Mouse (Mus musculus) forebrain, postnatal 0 days (tissue): Measurements from ENCODE around the gene Matn3. TPM values are rescaled to one million over a fixed set of nuclear protein-coding genes. Genes with fewer than 3 reads are reported as not detected.
A peak's percentile ranks its signal among the peaks of the same experiment; 100 is the strongest.

Experiments
- ATAC-seq: fragments of 200-750 bp; cut with Nextera tagmentation; 2 replicates; pipeline ENCODE4 v1.8.0; 2017; ENCODE audit warnings: mild to moderate bottlenecking, moderate library complexity
- DNase-seq: peaks from one replicate; pipeline ENCODE4 v3.0.0-alpha.2; 2015
- H3K27ac ChIP-seq: fragments of 300-500 bp; sonication (generic); 2 replicates; pipeline ENCODE4 v1.5.1; 2014; ENCODE audit warnings: low read depth, mild to moderate bottlenecking, antibody characterized with exemption, low read length, moderate library complexity, mixed read lengths
- H3K27me3 ChIP-seq: fragments of 300-500 bp; sonication (generic); 2 replicates; pipeline ENCODE4 v1.6.1; 2014; ENCODE audit warnings: mild to moderate bottlenecking, low read length, mixed read lengths; ENCODE audit not compliant: insufficient read depth
- H3K36me3 ChIP-seq: fragments of 300-500 bp; sonication (generic); 2 replicates; pipeline ENCODE4 v1.6.1; 2014; ENCODE audit warnings: mild to moderate bottlenecking, moderate library complexity; ENCODE audit not compliant: insufficient read depth
- H3K4me1 ChIP-seq: fragments of 300-500 bp; sonication (generic); 2 replicates; pipeline ENCODE4 v1.6.1; 2014; ENCODE audit warnings: antibody characterized with exemption; ENCODE audit not compliant: insufficient read depth
- H3K4me2 ChIP-seq: fragments of 300-500 bp; sonication (generic); 2 replicates; pipeline ENCODE4 v1.6.1; 2014; ENCODE audit warnings: low read depth, mild to moderate bottlenecking, moderate library complexity
- H3K4me3 ChIP-seq: fragments of 300-500 bp; sonication (generic); 2 replicates; pipeline ENCODE4 v1.5.1; 2014; ENCODE audit warnings: low read depth, low read length, mixed read lengths
- H3K9ac ChIP-seq: fragments of 300-500 bp; sonication (generic); 2 replicates; pipeline ENCODE4 v1.6.1; 2014; ENCODE audit warnings: mild to moderate bottlenecking
- H3K9me3 ChIP-seq: fragments of 300-500 bp; sonication (generic); 2 replicates; pipeline ENCODE4 v1.6.1; 2016; ENCODE audit warnings: low read length
- CTCF ChIP-seq: sonication (generic); IDR thresholded peaks from 2 replicates; pipeline ENCODE4 v1.5.1; 2016; ENCODE audit warnings: antibody characterized with exemption, control low read depth, low read depth
- WGBS: fragments of 180-500 bp; shearing (Covaris S2); extraction: QIAGEN DNeasy Blood & Tissue Kit; methylation state at CpG from one replicate; pipeline ENCODE4 v1.1.7; 2014; 5-methylcytosine and 5-hydroxymethylcytosine counted together
- polyA plus RNA-seq: library from polyadenylated mRNA; unstranded; fragments of >200 nt; fragmentation: Nextera tagmentation; extraction: Ambion mirVana; gene quantifications from 2 replicates; pipeline ENCODE4 v1.2.1, GENCODE M21; 2015
- total RNA-seq: library from RNA; depleted of rRNA; stranded (reverse); fragments of >200 nt; gene quantifications from 2 replicates; pipeline ENCODE4 v1.2.3, GENCODE M21; 2014

Gene Matn3
- total and polyA plus RNA-seq, 2 experiments from 2014 or later, result 0.15 to 0.57 TPM

DNA sequence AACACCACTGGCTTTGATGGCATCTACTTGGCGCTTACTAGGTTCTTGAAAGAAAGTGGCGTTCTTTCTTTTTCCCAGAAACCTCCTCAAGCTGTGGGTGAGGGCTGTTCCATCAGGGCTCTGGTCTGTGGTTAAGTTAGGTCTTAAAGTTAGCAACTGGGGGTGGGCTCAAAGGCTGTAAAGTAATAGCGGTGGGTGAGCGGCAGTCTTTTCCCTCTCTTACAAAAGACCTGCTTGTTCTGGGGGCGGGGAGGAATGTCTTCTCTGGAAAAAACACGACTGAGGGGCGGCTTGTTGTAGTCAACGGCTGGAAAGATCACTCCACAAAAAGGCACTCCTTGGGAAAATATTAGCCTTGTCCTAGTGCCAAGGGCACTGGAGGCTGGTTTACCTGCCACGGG is 6.4 kb downstream of the Matn3 start:
- Histone ChIP-seq H3K36me3 (no peaks in the 10 kb centered on the region), H3K4me2 (no peak overlapping the region), H3K9ac (no peak overlapping the region), H3K4me1 (no peaks in the 10 kb centered on the region), H3K27ac (no peak overlapping the region), H3K27me3 (no peaks in the 10 kb centered on the region), H3K9me3 (no peaks in the 10 kb centered on the region), H3K4me3 (no peak overlapping the region)
- no peak for TF ChIP-seq CTCF
- DNase-seq, result no peak
- 48% methylated on average over 9 of the region's 9 CpGs for whole genome bisulfite sequencing
- ATAC-seq, result no peak

DNA sequence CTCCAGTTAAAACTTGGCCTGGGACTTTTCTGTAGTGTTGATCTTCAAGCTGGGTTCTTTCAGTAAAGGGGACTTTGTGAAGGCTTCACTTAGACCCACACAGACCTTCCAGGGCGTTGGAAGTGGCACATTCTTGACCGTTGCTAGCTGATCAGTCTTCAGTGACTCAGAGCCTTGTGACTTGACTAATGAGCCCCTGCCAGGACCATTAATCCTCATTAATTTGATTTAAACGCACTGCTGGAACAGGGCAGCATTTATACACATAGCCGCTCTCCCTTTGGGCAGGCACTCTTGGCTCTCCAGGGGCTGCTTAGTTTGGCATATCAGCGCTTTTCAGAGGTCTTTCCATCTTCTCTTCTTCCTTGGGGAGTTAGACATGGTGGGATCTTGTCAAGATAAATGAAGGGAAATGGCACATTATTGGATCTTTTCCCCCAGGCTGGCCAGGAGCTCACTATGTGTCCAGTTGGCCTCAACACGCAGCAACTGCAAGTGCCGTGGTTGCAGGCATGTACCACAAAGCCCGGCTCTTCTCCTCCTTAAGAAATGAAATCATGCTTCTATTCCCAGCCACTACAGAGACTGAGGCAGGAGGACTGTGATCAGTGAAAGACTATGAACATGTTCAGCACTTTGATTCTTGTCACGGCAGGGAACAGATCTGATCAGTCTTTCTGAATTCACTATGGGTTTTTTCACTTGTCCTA is 14.0 kb downstream of the Matn3 start:
- ATAC-seq (no peak), DNase-seq (no peak)
- H3K4me1 ChIP-seq, result no peaks in the 10 kb centered on the region
- no peaks in the 10 kb centered on the region for H3K9me3 ChIP-seq
- 34% methylated on average over 9 of the region's 9 CpGs for WGBS
- no peaks in the 10 kb centered on the region for H3K27me3 ChIP-seq
- no peaks in the 10 kb centered on the region for H3K36me3 ChIP-seq
- no peak overlapping the region for H3K9ac ChIP-seq
- H3K4me2 ChIP-seq, result no peak overlapping the region
- TF ChIP-seq CTCF, result no peak
- H3K4me3 ChIP-seq, result no peak overlapping the region
- no peak overlapping the region for H3K27ac ChIP-seq

DNA sequence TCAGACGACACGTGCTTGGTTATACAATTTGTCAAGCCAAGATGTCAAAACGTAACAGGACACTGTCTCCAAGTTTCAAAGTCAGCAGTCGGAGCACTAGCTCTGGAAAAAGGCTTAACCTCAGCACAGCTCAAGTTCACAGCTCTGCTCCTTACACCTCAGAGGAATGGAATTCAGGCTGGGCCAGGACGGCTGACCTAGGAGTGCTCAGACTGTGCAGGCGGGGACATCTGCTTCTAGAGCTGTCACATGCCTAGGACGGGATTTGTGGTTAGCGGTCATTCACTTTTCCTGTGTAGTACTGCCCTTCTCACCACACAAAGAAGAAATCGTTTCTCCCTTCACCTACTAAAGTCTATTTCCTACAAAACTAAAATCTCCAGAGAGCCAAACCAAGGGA is 22.1 kb downstream of the Matn3 start:
- Histone ChIP-seq H3K9me3 (no peaks in the 10 kb centered on the region), H3K4me2 (no peak overlapping the region), H3K27me3 (no peaks in the 10 kb centered on the region), H3K4me3 (no peak overlapping the region), H3K27ac (no peak overlapping the region), H3K36me3 (no peaks in the 10 kb centered on the region), H3K9ac (no peak overlapping the region), H3K4me1 (peaks cover 9% of the 10 kb centered on the region; the same call in 1 of the 2 replicates)
- DNase-seq, result no peak
- no peak for ATAC-seq
- 40% methylated on average over 9 of the region's 9 CpGs for WGBS
- TF ChIP-seq CTCF, result no peak

DNA sequence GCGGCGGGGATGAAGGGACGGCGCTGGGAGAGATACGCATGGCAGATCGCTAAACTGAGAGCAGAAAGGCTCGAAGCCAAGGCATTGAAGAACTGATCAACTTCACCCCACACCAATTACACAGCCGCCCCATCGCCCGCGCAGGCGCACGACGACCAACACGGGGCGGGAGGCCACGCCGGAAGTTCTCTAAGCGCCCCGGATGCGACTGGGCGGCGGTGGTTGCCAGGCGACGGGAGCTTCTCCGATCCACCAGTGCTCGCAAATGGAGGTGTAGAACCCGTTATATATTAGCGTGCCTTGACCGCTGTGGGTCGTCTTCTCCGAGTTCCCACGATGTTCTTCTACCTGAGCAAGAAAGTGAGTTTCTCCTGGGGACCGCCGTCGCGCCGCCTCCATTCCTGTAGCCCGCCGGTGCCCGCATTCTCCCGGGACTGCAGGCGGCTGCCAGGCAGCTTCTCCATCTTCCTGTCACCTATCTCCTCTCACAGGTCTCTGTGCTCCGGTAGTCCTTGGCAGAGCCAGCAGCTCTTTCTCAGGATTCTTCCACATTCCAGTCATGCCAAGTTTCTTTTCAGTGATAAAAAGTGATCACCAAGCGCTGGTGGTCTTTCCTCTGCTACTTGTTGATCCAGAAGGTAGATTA is 26.2 kb downstream of the Matn3 start, which contains the start of gene Wdr35:
Wdr35 (plus strand) TSS at position 73 of the 646 bp plus-strand sequence.
- no peaks in the 10 kb centered on the region for H3K9me3 ChIP-seq
- H3K27ac ChIP-seq, result peak within 1 kb of the TSS; percentile 83
- H3K36me3 ChIP-seq, result peaks cover 6% of the 10 kb centered on the region
- no peak for TF ChIP-seq CTCF
- H3K4me1 ChIP-seq, result peaks cover 11% of the 10 kb centered on the region; the same call in 1 of the 2 replicates
- peak within 1 kb of the TSS; percentile 62 for H3K9ac ChIP-seq
- WGBS, result under 1% methylated on average over 43 of the region's 45 CpGs
- no peaks in the 10 kb centered on the region for H3K27me3 ChIP-seq
- peak; percentile 99 for ATAC-seq
- peak; percentile 94 for DNase-seq
- H3K4me2 ChIP-seq, result peak within 1 kb of the TSS; percentile 69
- peak within 1 kb of the TSS; percentile 78 for H3K4me3 ChIP-seq

DNA sequence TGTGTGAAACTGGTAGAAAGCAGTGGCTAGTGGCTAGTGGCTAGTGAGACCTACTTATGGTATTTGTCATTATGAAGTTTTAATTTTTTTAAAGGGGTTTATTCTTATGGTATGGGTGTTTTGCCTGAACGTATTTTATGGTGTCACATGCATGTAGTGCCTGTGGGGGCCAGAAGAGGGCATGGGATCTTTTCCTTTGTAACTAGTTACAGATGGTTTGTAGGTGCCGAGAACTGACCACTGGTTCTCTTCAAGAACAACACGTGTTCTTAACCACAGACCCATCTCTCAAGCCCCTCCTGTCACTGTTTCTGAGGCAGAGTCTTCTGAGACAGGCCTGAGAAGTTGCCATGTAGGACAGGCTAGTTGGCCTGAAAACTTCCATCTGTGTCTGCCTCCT is 27.3 kb downstream of the Matn3 start:
- Histone ChIP-seq H3K9ac (no peak overlapping the region), H3K27ac (no peak overlapping the region), H3K4me1 (peaks cover 11% of the 10 kb centered on the region; the same call in 1 of the 2 replicates), H3K9me3 (no peaks in the 10 kb centered on the region), H3K4me2 (peak overlapping the region; percentile 69; the same call in 1 of the 2 replicates), H3K27me3 (no peaks in the 10 kb centered on the region), H3K36me3 (peaks cover 15% of the 10 kb centered on the region), H3K4me3 (0 out of 2 replicates have a peak overlapping the region, but pooled peaks have one; percentile 78)
- 0 out of 2 replicates have a peak, but pooled peaks have one; percentile 11 for TF ChIP-seq CTCF
- DNase-seq (no peak), ATAC-seq (no peak)
- 91% methylated on average over 3 of the region's 3 CpGs for WGBS

DNA sequence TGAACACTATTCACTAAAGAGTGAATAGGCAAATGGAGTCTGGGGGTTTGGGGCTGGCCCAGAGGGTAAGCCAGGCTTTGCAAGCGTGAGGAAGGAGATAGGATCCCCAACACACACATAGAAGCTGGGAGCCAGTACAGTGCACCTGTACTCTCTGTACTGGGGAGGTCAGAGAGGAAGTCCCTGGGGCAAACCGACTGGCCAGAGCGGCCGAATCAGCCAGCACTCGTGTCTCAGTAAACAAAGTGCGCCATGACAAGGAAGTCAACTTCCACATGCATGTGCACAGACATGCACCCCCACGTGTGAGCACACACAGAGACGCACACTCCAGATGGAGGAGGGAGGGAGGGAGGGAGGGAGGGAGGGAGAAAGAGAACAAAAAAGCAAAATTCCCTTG is 45.5 kb downstream of the Matn3 start:
- H3K36me3 ChIP-seq, result peaks cover 27% of the 10 kb centered on the region
- no peaks in the 10 kb centered on the region for H3K4me1 ChIP-seq
- 68% methylated on average over 8 of the region's 8 CpGs for WGBS

DNA sequence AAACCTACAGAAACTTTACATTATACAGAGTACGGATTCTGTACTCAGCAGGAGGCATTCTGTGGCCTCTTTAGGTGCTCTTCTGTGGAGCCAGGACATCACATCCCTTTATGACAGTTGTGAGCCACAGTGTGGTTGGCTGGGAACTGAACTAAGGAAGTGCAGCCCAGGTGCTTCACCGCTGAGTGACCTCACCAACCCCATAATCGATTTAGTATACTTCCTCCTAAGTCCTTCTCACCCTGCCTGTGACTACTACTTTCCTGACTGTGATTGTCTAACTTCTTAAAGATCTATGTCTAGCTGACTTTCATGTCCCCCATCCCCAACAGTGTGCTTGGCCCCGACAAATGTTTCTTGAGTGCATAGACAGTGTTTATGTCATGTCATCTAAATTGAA is 50.6 kb downstream of the Matn3 start:
- ATAC-seq, result no peak
- TF ChIP-seq CTCF, result no peak
- H3K27me3 ChIP-seq, result no peaks in the 10 kb centered on the region
- no peaks in the 10 kb centered on the region for H3K9me3 ChIP-seq
- 94% methylated on average over 4 of the region's 4 CpGs for WGBS
- no peak overlapping the region for H3K4me3 ChIP-seq
- H3K4me2 ChIP-seq, result no peak overlapping the region
- H3K36me3 ChIP-seq, result peaks cover 12% of the 10 kb centered on the region
- no peak overlapping the region for H3K27ac ChIP-seq
- no peaks in the 10 kb centered on the region for H3K4me1 ChIP-seq
- DNase-seq, result no peak
- no peak overlapping the region for H3K9ac ChIP-seq

More for the DNA sequence above, 45.5 kb downstream of the Matn3 start:
- Histone ChIP-seq H3K4me3 (no peak overlapping the region), H3K9ac (no peak overlapping the region), H3K27me3 (no peaks in the 10 kb centered on the region), H3K27ac (no peak overlapping the region), H3K4me2 (no peak overlapping the region), H3K9me3 (no peaks in the 10 kb centered on the region)
- no peak for DNase-seq
- ATAC-seq, result no peak
- no peak for TF ChIP-seq CTCF
